Mouse (Mus musculus) testis, adult 2 months (tissue): ENCODE results near the gene Lipt2. TPM values are rescaled to one million over a fixed set of nuclear protein-coding genes. Genes with fewer than 3 reads are reported as not detected.

Source experiments
- H3K27ac ChIP-seq: fragments of 200-500 bp; 2 replicates; pipeline ENCODE4 v1.5.1; 2012; ENCODE audit warnings: low read depth, low read length; ENCODE audit not compliant: control insufficient read depth, insufficient read depth
- H3K27me3 ChIP-seq: fragments of 200-500 bp; 2 replicates; pipeline ENCODE4 v1.6.1; 2012; ENCODE audit warnings: mild to moderate bottlenecking, low read length, moderate library complexity; ENCODE audit not compliant: control insufficient read depth, insufficient read depth
- H3K36me3 ChIP-seq: fragments of 200-500 bp; 2 replicates; pipeline ENCODE4 v1.6.1; 2012; ENCODE audit warnings: mild to moderate bottlenecking, low read length; ENCODE audit not compliant: control insufficient read depth, insufficient read depth
- H3K4me1 ChIP-seq: fragments of 200-500 bp; 2 replicates; pipeline ENCODE4 v1.6.1; 2012; ENCODE audit warnings: low read length; ENCODE audit not compliant: control insufficient read depth, insufficient read depth
- H3K4me3 ChIP-seq: fragments of 200-500 bp; 2 replicates; pipeline ENCODE4 v1.5.1; 2012; ENCODE audit warnings: low read depth, mild to moderate bottlenecking, low read length, moderate library complexity, mixed read lengths; ENCODE audit not compliant: control insufficient read depth
- CTCF ChIP-seq: fragments of 200-500 bp; IDR thresholded peaks from 2 replicates; pipeline ENCODE4 v1.5.1; 2012; ENCODE audit warnings: low read depth, mild to moderate bottlenecking, inconsistent platforms, low read length, moderate library complexity; ENCODE audit not compliant: control insufficient read depth, insufficient read depth, insufficient replicate concordance
- POLR2A ChIP-seq: fragments of 200-500 bp; IDR thresholded peaks from 2 replicates; pipeline ENCODE4 v1.6.1; 2012; ENCODE audit warnings: low read depth, mild to moderate bottlenecking, inconsistent platforms, low read length, moderate library complexity; ENCODE audit not compliant: control insufficient read depth
- polyA plus RNA-seq: library from polyadenylated mRNA; depleted of rRNA; stranded (reverse); fragments of >200 nt; gene quantifications from 2 replicates; pipeline ENCODE4 v1.2.3, GENCODE M21; 2012

The Lipt2 gene
- polyA plus RNA-seq, 1 experiment: 2.2 TPM

- no peaks in the 10 kb centered on the region for H3K36me3 ChIP-seq
- H3K27me3 ChIP-seq: no peaks in the 10 kb centered on the region
- no peak overlapping the region for H3K27ac ChIP-seq
- H3K4me3 ChIP-seq: no peak overlapping the region
- TF ChIP-seq CTCF (peak; percentile 39; the same call in 1 of the 2 replicates), POLR2A (no peak)
- peaks cover 3% of the 10 kb centered on the region; the same call in 1 of the 2 replicates for H3K4me1 ChIP-seq
Observed at GRCm38 (mm10) chr7:100124211-100124610, 34.9 kb upstream of the Lipt2 start.

- Histone ChIP-seq H3K36me3 (no peaks in the 10 kb centered on the region), H3K27ac (no peak overlapping the region), H3K4me3 (no peak overlapping the region), H3K27me3 (no peaks in the 10 kb centered on the region), H3K4me1 (no peaks in the 10 kb centered on the region)
- TF ChIP-seq POLR2A (no peak), CTCF (no peak)
Observed at GRCm38 (mm10) chr7:100125166-100125565, 33.9 kb upstream of the Lipt2 start.

GRCm38 (mm10) chr7:100126514-100126913 lies 32.6 kb upstream of the Lipt2 start:
- Histone ChIP-seq H3K4me3 (no peak overlapping the region), H3K36me3 (no peaks in the 10 kb centered on the region), H3K27ac (no peak overlapping the region), H3K27me3 (no peaks in the 10 kb centered on the region), H3K4me1 (no peaks in the 10 kb centered on the region)
- TF ChIP-seq POLR2A: no peak
- TF ChIP-seq CTCF: no peak

- TF ChIP-seq POLR2A: no peak
- TF ChIP-seq CTCF: no peak
- Histone ChIP-seq H3K36me3 (no peaks in the 10 kb centered on the region), H3K4me3 (no peak overlapping the region), H3K27me3 (no peaks in the 10 kb centered on the region), H3K4me1 (no peaks in the 10 kb centered on the region), H3K27ac (no peak overlapping the region)
Observed at GRCm38 (mm10) chr7:100128262-100129041, 30.6 kb upstream of the Lipt2 start.

GRCm38 (mm10) chr7:100130592-100130991 lies 28.5 kb upstream of the Lipt2 start:
- TF ChIP-seq POLR2A: no peak
- no peak for TF ChIP-seq CTCF
- Histone ChIP-seq H3K36me3 (no peaks in the 10 kb centered on the region), H3K27ac (no peak overlapping the region), H3K4me1 (no peaks in the 10 kb centered on the region), H3K4me3 (no peak overlapping the region), H3K27me3 (no peaks in the 10 kb centered on the region)

- no peaks in the 10 kb centered on the region for H3K27me3 ChIP-seq
- no peak for TF ChIP-seq POLR2A
- no peak for TF ChIP-seq CTCF
- H3K4me1 ChIP-seq: peaks cover 3% of the 10 kb centered on the region
- H3K36me3 ChIP-seq: no peaks in the 10 kb centered on the region
- no peak overlapping the region for H3K27ac ChIP-seq
- H3K4me3 ChIP-seq: no peak overlapping the region
Observed at GRCm38 (mm10) chr7:100132379-100132778, 26.7 kb upstream of the Lipt2 start.

- Histone ChIP-seq H3K27me3 (no peaks in the 10 kb centered on the region), H3K27ac (no peak overlapping the region), H3K36me3 (no peaks in the 10 kb centered on the region), H3K4me3 (no peak overlapping the region), H3K4me1 (peaks cover 3% of the 10 kb centered on the region)
- TF ChIP-seq CTCF: no peak
- no peak for TF ChIP-seq POLR2A
Observed at GRCm38 (mm10) chr7:100137038-100137437, 22.0 kb upstream of the Lipt2 start.
